Mouse (Mus musculus) erythroblast, adult 5-6 weeks (primary cell): ENCODE data around the gene Syt17. TPM values are rescaled to one million over a fixed set of nuclear protein-coding genes. Genes with fewer than 3 reads are reported as not detected.
"Not testable (repeated sequence)": the region's sequence is repeated elsewhere in the genome, so short reads cannot be mapped to it uniquely, and the experiment has no call there.

Experiments used
- ATAC-seq: replicated peaks from 2 replicates; pipeline ENCODE4 v1.8.0; 2016; ENCODE audit warnings: moderate number of reproducible peaks, mild to moderate bottlenecking, moderate TSS enrichment, inconsistent platforms; ENCODE audit not compliant: poor library complexity, low FRiP score, severe bottlenecking
- total RNA-seq, 2 experiments: library from RNA; stranded (forward) in 1 of 2; stranded (reverse) in 1 of 2; fragments of 150-400 nt in 1 of 2; fragments of 200-764, 138-1000 nt in 1 of 2; gene quantifications; 2 replicates each; pipeline versions ENCODE4 v1.2.3 to v1.2.4; 2015 to 2017; ENCODE audit warnings: low replicate concordance in 2 of 2

Syt17 gene
- total RNA-seq, 2 experiments from 2014 or later = not detected

DNA sequence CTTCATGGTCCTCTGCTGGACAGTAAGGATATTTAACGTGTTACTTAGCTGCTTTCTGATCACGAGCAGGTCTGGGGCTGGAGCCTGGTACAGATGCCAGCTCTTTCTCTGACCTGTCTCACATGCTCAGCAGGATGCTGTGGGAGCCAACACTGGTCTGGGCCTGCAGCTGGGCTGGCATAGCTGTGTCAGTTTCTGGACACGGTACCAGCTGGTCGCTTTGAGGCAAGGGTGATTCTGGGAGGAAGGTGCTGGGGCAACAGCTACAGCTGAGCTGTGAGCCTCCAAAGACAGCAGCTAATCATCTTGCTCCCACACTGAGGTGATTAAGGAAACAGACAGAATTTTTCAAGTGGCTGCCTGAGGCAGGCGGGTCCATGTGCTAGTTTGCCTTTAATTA lies 46.1 kb downstream of the Syt17 start:
- ATAC-seq = no peak

DNA sequence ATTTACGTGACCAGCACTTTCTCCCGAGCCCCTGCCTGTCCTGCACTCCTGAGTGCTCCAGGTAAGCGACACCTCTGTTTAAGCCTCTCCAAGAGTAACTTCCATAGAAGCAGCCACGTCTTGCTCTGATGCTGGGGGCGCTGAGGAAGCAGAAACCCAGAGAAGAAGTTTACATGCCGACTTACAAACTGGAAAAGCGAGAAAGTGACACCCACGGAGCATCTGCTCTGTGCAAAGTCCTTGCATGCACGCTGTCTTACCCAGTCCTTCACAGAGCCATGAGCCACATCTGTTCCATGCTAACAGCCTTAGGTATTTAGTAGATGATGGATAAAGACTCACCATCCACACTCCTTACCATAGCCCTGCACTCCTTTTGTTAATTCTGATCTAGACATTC lies 48.3 kb downstream of the Syt17 start:
- no peak for ATAC-seq

DNA sequence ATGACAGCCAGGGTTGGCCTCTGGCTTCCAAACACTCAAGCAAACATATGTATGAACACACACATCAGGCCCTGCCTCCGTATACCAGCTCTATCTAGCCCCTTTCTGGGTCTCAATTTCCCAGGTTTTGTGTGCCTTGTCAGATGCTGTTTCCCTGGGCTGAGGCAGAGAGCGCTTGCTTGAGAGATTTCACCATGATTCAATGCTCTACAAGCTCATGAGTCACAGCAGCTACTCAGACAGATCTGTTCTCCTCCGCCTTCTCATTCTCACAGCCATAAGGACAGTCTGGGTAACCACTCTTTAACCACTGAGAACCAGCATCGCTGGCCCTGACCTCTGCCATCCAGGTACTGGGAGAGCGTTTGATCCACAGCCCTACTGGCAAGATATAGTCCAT lies 57.3 kb downstream of the Syt17 start:
- ATAC-seq = no peak

DNA sequence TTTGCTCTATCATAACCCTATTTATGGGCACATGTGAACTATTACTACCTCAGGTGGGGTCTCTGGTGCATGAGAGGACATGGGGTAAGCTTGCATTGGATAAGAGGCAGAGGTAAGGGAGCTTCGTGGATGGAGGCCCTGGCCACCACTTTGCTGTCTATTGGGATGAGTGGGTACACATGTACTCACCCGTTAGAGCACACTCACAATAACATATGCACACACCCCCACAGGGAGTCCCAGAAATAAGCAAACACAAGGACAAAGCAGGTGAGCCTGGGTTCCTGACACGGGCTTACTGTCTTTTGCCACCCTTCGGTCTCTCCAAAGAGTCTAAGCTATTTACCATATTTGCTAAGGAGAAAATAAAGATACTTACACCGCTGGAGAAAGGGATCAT lies 67.0 kb downstream of the Syt17 start:
- ATAC-seq = no peak

DNA sequence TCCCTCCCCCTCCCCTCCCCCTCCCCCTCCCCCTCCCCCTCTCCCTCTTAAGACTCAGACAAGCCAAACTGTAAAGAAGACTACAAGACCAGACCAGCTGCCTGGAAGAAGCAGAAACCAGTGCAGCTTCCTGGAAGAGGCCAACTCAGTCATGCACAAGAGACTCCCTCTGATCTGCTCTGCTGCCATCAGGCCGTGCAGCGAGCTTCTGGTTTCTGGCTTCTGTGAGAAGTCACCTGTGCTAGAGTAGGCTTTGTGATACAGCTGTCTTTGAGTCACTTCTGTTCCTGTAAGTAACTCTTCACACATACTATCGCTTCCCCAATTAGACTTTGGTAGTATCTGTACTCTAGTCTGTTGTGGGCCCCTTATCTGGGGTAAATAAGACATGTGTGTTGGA lies 68.0 kb downstream of the Syt17 start:
- no peak for ATAC-seq

DNA sequence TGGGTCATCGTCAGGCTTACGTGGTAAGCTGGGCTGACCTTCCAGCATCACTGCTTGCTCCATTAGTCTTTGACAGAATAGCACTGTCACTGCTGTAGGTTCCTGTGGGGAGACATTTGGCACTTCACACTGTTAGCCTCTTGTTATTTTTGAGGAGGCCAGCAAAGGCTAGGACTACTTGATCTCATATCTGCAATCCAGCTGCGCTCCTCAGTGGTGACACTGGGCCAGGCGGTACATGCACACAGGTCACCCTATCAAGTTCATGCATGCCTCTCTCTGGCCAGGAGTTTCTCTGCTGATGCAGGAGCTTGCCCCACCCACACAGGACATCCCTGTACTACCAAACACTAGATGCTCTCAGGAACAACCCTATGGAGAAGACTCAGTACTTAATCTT lies 71.4 kb downstream of the Syt17 start:
- no peak for ATAC-seq

DNA sequence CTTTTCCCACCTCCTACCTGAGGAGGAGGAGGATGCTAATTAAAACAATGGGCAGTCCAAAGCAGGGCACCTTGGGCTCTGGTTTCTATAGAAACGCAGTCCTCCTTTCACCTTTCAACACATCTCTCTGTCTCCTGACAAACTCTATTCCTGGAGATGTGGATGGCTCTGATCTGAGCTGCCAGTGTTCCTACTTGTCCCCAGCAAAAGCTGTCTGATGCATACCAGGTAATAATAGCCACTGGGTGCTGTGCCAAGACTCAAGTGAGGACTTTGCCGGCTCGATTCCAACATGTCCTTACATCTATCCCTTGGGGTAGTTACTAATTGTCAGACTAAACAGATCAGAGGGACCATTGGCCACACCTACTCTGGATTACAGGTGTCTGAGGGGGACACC lies 72.7 kb downstream of the Syt17 start:
- no peak for ATAC-seq

DNA sequence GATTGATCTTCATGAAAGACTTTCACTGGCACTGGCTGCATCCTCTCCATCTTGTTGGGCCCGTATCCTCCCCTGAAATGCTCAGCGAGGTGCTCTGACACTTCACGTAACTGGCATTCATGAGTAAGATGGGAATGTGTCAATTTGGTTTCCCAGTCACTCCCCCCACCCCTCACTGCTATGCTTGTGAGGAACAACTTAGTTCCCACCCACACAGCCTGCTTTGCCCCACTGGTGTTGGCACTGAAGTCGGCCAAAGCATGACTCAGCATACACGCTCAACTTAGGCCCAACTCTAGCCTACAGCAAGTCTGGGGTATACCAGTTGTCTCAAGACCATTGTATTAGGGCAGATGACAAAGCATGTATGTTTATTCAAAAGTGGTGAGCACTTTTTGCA lies 76.7 kb downstream of the Syt17 start:
- no peak for ATAC-seq

DNA sequence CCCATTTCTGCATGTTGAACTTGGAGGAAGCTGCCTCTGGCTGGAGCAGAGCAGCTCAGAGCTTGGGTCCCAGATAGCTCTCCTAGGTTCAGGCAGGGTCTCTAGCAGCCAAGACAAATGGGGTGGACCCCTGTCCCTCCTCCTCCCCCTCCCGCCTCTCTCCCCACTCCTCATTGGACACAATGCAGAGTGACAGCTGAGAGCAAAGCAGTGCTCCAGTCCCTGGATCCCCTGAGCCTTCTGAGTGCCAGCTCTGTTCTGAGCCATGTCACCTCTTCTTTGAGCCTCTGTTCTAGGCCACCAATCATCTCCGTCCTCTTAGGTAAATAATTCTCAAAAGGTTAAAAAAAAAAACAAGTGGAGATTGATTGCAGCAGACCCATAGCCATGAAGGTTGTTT lies 78.3 kb downstream of the Syt17 start:
- no peak for ATAC-seq

DNA sequence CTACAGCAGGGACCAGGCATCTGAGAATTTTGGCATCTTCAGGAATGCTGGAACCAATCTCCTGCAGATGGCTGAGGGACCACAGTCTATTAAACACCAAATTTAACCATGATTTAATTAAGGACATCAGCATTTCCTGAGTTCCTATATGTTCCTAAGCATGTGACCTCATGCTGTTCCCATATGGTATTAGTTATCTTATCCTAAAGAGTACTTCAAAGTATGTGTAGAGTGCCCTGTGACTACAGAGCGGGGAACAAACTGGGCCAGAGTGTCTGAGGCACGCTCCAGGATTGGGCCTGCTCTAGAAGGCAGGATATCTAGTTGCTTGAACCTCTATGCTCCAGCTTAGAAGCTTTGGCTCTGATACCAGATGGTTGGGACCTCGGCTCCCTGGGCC lies 82.1 kb downstream of the Syt17 start:
- ATAC-seq = no peak

DNA sequence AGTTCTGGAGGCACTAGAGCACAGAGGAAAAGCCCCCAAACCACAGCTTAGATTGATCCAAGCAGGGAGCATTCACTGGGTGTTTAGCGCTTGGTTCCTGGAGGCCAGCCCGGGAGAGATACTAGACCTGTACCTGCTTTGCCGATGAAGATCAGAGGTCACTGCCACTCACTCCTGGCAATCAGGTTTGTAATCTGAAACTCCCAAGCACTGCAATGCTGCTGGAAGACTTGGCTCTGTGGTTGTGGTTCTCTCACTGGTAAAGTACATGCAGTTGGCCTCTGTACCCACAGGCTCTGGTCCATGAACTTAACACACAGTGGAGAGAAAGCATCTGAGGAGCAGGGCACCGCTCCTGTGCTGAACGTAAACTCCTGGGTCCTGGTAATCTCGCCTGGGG lies 82.8 kb downstream of the Syt17 start:
- no peak for ATAC-seq

DNA sequence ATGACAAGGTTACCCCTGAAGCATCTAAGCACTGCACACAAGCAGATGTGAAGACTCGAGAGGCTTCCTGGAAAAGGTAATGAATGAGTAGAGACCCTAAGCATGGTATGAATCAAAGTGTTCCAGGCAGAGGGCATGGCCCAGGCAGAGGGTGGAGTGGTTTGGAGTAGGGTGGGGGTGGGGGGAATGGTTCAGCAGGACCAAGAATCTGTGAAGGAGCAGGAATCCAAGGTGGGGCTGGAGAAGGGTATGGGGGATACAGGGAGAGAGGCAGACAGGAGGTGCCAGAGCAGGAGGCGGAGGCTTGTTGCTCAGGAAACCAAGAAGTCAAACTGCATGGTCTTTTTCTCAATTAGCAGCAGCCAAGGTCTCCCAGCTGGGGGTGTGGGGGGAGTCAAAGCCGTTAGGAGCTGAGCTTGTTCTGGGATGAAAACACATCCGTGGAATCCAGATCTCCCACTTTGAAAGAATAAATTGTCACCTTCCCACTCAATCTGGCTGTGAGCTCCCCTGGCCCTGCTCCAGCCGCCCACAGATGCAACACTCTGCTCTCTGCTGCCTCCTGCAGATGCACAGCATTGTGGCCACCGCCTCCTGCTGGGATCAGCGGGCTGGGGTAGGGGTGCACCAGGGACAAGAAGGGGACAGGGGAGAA lies 83.5 kb downstream of the Syt17 start:
- no peak for ATAC-seq

DNA sequence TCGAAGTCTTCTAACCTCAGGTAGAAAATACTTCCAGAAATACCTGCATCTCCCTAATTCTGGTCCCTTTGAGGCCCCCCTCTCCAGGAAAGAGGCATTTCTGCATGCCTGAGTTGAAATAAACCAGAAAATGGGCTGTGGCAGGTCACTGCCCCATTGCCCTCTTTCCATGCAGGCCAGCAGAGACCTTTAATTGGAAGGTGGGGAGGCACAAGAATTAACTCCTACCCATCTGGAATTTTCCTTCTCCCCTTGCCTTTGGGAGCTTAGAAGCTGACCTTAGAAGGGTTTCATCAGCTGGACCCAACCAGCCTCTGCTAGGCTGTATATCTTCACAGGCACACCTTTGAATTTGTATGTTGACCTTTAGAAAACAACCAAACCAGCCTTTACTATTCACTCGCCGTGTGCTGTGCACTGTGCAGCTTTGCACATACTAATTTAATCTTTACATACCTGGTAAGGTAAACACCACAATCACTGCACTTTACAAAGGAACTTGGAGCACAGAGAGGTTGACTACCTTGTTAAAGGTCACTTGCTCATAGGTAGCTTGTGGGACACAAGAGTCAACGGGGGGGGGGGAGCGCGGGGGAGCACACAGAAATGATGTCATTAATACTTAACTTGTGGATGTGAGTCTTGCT lies 84.3 kb downstream of the Syt17 start:
- ATAC-seq = no peak

DNA sequence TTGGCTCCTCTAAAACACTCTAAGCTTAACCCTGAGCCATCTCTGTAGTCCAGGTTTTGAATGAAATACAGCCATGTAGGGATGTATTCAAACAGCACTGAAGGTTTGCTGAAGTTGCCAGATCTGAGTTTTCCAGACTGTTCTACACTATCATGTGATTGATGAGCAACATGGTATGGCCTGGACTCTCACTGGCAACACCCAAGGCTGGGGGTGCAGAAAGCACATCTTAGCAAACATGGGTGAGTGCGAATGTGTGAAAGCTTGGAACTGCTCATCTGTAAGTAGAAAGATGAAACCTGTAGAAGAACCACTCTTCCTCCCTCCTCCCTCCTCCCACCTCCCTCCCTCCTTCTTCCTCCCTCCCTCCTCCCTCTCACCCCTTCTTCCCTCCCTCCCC lies 85.1 kb downstream of the Syt17 start:
- ATAC-seq = no peak

DNA sequence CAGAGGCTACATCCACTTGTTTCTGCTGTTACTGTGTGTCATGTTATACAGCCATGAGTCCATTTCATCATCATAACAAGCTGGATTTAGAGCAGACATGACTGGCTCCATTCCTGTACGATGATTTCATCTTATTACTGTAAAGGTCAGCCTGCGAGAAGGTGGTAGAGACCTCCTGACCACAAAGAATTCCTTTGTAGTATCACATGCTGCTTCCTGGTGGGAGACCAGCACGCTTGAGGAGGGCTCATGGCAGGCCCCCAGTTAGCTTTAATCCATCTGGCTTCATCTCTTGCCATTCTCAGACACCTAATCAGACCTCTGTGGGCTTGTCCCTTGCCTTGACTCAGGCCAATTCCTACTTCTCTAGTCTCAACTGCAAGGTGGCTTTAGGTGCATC lies 85.8 kb downstream of the Syt17 start:
- no peak for ATAC-seq

DNA sequence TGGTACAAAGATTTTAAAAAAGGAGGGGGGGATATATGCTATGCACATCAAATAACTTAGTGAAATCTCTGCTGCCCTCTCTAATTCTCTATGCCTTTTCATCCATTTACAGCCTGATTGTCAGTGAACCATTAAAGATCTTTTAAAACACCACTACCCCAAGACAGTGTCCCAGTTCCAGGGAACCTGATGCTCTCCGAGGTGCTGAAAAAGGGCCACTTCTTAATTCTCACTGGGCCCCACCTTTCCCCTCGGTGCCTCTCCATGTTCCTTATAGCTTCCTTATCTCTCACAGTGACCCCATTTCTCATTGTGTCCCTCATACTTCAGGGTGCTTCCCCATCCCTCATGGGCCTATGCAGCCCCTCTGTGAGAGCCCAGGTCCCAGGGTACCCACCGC lies 89.0 kb downstream of the Syt17 start:
- ATAC-seq = no peak

DNA sequence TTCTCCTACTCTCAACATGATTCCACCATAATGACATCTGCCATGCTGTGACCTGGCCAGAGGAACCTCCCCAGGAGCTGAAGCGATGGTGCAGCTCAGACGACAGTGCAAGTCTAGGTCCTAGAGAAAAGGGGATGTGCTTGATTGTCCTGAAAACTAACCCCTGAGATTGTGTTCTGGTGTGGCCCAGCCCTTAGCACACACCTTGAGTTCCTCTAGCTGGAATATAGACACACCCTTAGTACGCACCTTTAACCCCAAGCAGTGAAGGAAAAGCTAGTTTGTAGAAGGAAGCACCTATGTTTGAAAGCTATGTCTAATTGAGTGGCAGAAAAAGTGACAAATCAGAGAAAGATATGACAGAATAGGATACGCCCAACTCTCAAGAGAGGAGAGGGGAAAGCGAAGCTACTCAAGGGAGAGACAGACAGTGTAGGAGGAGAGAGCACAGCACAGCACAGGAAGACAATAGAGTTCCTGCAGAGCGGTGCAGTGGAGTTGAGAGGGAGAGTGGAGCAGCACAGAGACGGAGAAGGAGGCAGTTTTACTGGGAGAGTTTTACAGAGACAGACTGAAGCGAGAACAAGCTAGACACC lies 91.5 kb downstream of the Syt17 start:
- ATAC-seq = not testable (repeated sequence)

DNA sequence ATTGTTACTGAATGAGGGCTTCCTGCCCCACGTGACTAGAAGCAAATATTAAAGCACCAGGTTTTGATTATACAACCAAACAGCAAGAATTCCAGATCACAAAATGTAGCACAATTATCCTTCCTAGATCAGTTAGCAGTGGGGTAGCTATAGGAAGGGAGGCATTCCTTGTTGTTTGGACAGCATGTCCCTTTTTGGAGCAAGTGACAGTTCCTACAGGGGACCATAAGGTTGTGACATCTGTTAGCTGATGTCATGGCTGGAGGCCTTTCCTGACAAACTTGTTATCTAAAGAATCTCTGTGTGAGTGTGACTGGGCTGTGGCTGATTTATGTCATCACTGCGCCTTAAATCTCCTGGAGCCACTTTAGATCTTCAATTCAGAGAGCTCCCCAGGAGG lies 97.2 kb downstream of the Syt17 start:
- ATAC-seq = no peak

DNA sequence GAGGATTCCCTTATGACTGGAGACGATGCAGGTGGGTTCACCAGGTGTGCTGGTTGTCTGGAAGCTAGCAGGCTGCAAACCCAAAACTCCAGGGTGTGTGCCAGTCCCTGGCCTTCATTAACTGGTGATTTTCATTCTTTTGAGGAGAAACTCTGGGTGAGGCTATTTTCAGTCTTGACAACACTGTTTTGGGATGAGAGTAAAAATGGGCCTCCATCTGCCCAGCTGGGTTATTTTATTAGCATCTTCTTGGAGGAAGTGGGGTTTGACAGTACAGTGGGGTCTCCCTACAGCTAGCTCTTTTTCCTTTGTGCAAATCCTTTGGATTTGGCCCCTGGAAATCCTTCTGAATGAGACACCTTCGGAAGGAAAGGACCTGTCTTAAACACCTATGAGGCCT lies 101.1 kb downstream of the Syt17 start:
- no peak for ATAC-seq

DNA sequence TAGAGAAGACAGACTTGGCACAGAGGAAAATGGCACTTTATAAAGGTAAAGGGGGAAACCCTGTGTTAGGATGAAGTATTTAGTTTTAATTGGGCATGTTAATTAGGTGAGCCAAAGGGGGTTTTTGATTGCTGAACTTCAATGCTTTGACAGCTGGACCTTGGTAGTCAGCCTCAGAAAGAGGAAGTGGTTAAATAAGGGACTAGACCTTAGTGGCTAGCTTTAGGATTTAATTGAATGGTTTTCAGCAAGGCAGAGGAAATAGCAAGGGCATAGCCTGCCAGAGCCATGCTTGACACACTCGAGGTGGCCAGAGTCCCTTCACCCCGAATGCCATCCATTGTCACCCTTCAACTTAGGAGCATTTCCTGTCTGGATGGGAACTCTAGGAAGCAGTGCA lies 101.6 kb downstream of the Syt17 start:
- no peak for ATAC-seq

DNA sequence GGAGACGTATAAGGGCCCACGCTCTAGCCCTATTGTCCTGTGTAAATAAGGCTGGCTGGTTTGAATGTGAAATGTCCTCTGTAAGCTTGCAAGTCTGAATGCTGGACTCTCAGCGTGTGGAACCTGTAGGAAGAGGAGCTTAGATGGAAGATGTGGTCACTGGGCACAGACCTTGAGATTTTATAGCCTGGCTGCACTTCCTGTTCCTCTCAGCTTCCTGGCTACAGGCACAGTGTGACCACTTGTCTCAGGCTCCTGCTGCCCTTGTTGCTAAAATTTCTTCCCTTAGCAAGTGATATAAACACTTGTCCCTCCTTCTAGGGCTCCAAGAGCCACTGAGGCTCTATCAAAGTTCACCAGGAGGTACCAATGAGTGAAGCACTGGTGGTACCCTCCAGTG lies 102.6 kb downstream of the Syt17 start:
- ATAC-seq = no peak

DNA sequence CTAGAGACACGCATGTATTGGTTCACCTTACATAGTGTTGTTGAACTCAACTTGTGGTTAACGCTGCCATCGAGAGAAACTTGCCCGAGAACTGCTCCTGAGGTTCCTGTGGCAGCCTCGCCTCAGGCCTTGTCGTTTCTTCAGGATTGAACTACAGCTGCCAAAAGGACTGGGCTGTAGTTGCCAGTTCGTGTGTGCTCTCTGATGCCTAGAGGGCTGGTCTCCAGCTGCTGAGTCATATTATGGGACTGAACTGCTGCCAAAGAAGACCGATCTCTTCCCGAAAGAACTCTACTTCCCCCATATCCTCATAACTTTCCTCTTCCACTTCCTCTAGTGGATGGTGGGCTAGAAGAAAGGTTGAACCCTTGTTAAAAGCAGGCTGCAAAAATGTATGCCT lies 103.3 kb downstream of the Syt17 start:
- no peak for ATAC-seq
